Mouse (Mus musculus): ENCODE measurements around the gene Ttc28. TPM values are rescaled to one million over a fixed set of nuclear protein-coding genes. Genes with fewer than 3 reads are reported as not detected.
A peak's percentile ranks its signal among the peaks of the same experiment; 100 is the strongest.

Gene Ttc28
- total and polyA plus RNA-seq, 3 experiments = 17.0 to 21.1 (median 17.2) TPM

DNA sequence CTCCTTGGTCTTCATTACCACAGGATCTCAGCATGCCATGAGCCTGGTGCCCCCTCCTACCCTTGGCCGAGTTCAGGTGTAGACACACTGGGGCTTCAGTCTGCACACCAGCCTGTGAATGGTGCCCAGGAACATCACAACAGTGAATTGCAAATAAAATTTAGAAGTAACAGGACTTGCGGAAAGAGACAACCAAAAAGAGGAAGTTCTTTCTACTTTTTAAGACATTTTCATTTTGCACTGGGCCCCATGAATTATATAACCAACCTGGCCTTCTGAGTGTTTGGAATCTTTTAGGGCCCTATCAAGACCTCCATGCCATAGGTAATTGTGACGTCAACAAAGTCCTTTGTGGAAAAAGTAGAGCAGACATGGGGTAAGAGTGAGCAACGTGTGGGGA, 170.0 kb downstream of the Ttc28 start:
- no peak for DNase-seq

DNA sequence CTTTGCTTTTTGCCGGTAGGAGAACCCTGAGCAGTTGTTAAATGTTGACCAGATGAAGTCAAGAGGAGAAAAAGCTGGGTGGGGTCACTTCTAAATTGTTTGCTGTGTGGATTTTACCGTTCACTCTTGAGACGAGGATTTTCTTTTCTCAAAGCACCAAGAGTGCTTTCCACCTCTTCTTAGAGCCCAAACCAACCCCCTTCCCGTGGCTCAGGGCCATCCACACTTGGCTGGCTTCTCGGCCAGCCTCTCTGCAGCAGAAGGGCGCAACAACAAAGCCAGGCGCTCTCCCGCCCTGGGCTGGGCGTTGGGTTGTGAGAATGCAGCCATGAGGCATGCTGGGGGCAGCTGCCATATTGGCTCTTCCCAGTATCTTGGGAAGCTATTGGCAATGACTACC, 170.5 kb downstream of the Ttc28 start:
- DNase-seq = no peak

DNA sequence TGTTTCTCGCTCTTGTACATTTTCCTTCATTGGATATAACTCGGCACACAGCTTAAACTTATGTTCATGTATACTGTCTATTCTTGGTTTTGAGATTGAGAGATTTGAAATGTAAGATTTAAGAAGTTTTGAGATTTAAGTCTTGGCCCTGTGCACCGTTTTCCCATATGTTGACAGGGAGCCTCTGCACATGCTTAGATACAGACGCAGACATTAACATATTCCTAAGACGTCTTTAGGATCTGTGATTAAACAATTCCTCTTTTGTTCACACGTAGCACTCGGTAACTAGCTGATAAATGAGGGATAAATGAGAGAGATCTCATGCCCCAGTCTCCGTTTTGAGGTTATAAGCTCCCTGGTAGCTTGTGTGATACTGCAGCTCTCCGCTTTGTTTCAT, 174.8 kb downstream of the Ttc28 start:
- DNase-seq = no peak

DNA sequence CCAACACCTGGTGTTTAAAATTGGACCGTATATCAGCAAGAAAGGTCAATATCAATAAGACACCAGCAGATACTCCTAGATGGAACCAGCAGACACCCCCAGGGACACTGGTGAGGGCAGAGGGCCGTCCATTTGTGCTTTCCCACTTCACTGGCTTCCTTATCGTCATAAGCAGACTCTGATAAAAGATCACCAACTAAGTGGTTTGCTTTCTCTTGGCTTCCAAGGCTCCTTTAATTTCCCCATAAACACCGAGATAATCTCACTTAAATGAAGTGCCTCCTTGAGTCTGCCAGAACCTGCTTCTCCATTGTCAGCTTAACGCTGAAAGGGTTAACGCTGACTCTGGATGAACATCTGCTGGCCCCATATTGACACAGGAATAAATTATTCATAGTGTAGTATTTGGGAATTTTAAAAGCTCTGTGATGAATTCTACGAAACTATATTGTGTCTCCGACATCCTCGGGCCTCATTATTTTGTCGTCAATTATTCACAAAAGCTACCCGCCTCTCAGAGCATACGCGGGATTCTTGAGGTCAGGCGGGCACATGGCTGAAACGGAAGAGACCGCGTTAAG, 175.3 kb downstream of the Ttc28 start:
- no peak for DNase-seq

DNA sequence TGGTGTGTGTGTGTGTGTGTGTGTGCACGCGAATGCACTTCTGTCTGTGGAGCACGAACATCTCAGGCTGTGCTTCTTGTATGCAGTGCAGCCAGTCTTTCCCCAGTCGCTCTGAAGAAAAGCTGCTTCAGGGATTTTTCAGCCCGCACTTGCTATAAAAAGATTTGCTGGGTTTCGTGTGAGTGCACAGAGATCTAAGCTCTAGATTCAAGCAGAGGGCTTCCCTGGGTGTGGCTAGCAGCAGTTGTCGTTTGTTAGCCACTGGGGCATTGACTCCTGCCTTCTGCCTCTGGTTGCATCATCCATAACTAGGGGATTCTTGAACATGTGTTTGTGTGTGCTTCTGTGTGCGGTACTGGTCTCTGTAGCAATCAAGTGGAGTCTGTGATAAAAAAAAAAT, 175.9 kb downstream of the Ttc28 start:
- no peak for DNase-seq

DNA sequence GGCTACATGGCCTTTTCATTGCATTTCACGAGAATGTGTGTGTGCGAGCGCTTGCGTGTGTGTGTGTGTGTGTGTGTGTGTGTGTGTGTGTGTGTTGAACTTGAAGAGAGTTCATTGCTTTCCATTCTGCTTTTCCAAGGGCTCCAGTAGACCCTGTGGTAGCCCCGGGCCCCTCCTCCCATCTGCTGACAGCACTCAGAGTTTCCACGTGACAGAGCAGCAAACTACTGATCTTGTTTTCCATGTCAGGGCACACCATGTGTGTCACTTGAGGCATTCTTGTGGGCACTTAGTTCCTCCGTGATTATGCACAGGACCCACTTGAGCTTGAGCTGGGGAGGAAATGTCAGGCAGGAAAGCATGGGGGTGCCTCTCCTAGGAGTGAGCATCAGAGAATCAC, 177.5 kb downstream of the Ttc28 start:
- no peak for DNase-seq

DNA sequence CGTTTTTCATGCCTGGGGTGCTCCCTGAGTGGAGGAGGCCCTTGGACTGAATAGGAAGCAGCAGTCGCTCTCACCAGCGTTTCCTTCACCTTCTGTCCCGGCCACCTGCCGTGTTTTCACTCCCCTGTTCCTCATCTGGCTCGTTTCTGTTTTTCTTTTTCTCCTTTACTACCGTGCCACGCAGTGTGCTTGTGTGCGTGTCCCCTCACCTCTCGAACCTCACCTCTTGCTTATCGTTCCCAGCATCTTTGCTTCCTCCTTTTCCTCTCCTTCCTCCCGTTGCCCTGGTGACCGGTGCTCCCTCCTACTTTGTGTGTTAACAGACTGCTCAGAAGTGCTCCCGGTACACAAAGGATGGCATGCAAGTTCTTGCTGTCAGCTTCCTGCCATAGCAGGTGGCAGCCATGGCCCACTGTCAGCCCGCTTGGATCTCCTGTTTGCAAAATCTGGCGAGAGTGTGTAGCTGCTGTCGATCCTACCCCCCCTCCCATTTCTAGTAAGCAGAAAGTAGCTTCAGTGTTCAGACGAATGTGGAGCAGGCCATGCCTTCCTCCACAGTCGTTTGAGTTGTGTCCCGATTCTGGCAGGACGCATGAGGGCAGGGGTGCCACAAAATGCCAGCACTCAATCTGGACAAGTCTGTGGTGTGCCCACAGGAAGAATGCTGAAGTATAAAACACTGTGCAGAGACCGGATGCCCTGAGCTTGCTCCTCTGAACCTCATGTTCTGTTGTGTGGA, 179.0 kb downstream of the Ttc28 start:
- DNase-seq = no peak

DNA sequence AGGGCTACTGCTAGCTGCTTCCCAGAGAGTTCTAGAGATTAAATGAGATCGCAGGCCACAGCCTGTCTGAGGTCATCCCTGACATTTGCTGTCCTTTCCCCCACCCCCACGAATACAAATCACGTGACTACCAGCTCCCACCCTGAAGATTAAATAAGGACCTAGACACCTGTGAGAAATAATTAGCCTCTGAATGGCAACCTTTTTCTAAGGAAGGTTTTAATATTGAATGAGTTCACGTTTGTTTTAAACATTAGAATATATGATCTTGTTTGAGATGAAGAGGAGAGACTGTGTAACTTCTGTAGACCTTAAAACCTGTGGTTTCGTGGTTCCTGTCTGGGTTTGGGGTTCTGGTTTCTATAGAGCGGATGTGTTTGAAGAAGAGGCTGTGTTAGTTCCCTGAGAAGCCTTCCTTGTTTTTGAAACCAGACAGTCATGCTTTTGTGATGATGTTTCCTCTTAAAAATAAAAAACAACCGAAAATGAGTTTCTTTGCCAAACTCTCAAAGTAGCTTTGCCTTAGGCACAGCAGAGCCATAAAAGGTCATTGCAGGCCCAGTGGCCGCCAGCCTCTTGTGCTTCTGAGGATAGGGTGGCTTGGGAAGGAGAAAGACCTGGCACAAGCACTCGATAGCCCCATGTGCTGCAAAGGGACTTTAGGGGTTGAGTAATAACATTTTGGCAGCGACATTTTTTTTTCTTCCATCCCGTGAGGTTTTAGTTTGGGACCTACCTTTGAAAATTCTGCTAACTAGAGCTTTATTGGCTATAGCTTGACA, 179.7 kb downstream of the Ttc28 start:
- DNase-seq = peak; percentile 29

DNA sequence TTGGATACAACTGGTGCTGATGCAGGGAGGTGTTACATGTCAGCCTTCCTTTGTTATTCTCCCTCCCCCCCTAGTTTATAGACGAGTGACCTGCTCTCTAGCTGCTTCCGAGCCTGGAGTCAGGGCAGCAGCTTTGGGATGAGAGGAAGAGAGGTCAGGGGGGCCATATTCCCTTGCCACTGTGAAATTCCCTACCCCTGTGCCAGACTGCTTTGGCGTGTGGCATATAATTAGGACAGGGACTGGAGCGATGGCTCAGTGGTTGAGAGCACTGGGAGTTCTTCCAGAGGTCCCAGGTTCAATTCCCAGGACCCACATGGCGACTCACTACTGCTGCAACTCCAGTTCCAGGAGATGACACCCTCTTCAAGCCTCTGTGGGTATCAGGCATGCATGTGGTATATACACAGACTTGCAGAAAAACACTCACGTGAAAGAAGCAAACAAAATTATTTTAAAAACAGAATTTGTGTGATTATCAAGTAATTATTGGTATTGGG, 180.7 kb downstream of the Ttc28 start:
- no peak for DNase-seq

DNA sequence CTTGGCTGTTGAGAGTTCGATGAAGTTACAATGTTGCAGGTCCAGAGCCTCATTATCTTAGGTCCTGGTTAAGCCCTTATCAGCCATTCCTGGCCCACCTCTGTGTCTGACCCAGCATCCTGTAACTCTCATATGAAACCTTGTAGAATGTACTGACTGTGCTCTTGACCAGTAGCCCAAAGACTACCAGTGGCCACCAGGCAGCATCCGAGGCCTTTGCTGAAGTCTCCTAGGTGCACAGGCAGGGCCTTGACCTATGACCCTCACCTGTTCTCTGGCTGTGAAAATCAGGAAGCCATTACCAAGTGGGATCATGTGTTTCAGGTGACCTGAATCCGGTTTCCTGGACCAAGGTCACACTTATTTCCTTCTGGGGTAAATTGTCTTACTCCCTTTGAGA, 183.6 kb downstream of the Ttc28 start:
- DNase-seq = no peak

DNA sequence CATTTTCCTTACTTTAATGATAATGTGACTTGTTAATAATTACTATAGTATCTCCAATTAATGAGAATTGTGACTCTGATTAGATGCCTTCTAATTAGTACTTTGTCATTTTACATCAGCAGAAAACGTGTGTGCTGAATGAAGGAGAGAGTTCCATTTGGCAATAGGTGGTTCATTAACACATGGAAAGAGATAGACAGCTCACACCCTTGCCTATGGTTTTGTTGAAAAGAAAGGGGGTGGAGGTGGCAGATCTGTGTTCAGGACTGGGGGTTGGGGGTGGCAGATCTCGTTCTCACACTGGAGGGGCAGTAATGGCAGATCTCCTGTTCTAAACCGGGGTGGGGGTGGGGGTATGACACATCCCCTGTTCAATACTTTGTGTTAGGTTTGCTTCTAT, 184.4 kb downstream of the Ttc28 start:
- no peak for DNase-seq

DNA sequence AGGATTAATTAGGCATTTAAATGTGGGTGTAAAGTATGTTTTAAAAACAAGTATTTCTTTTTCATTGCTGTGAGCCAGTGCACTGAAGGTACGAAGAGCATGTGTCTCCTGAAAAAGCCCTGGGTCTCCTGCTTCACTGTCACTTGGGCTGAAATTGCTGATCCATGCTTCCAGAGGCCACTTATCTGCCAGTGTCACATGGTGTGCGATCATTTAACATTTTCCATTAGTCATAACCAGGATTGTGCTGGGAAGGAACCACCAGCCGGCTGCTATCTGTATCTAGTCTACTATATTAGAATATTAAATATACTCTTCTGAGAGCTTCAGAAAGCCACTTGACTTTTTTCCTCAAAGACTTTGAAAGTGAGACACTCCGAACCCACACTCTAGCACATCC, 186.2 kb downstream of the Ttc28 start:
- peak; percentile 40 for DNase-seq

DNA sequence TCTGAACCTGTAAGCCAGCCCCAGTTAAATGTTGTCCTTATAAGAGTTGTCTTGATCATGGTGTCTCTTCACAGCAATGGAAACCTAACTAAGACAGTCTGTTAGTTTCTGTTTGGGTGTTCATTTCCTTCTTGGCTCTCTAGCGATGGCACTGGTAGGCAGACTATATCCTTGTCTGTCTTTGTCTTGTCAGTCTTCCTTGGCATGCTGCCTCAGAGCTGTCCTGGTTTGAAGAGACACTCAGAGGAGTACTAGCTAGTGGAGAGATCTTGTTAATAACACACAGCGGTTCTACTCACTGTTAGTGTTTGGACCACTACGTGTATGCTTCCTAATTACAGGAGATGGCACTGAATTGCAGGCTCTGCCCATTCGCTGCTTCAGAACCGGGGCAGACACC, 189.9 kb downstream of the Ttc28 start:
- no peak for DNase-seq

DNA sequence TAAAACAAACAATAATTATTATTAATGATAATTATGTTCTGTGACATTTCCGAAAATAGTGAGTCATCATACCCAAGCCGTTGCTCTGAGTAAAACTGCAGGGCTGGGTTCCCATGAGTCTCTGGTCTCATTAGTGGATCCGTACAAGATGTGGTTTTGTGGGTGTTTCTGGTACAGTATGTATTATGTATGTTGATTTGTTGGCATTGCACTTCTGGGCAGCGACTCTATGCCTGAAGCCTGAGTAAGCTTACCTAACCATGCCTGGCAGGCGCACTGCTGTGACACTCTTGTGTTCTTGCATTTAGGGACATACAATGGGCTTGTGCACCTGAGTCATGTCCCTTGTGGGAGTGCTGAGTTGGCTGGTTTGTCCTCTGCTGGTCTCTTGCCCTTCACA, 190.3 kb downstream of the Ttc28 start:
- no peak for DNase-seq

DNA sequence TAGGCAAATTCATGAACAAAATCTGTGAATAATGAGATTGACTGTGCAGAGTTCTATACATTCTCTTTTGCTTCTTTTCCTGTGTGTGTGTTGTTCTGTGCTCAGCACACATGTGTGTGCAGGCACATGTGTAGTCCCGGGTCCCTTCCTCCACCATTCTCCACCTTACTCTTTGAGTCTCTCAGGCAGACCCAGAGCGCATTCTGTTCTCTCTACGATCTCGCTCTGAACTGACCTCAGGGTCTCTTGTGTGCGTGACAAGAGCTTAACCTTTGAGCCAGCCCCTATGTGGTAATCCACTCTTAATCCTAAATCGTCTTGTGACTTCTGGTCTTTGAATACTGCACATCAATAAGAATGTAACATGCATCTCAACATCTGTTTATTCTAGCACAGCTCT, 190.8 kb downstream of the Ttc28 start:
- no peak for DNase-seq

DNA sequence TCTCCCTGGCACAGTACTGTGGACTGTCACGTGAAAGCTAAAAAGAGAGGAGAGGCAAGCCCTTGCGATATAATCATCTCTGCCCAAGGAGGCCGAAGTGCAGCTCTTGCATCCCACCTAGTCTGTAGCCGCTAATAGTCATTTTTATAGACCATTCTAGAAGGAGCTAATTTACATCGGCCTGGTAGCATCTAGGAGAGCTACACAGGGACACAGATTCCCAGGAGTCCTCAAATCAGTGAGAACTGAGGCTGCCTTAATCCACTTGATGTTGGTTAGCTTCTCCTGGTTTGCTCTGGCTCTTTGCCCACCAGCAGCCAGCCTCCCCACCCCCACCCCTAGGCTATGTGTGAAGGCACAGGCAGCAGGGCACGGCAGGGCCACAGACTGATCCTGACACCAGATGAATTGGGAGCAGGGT, 193.7 kb downstream of the Ttc28 start:
- DNase-seq = no peak

DNA sequence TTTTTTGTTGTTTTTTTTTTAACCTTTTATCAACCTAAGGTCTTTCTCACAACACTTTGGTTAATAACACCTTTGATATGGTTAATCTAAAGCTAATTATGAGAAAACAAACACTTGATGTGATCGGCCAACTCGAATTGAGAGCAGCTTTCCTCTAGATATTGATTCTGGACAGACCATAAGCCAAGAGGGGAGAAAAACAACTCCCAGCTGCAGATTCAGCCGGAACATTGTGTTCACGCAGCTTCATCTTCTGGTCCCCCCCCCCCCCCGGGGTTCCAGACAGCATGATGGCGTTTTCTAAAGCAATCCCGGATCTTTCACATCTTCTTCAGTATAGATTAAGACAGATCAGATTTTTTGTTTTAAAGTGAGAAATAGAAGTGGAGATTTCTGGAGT, 194.4 kb downstream of the Ttc28 start:
- no peak for DNase-seq

DNA sequence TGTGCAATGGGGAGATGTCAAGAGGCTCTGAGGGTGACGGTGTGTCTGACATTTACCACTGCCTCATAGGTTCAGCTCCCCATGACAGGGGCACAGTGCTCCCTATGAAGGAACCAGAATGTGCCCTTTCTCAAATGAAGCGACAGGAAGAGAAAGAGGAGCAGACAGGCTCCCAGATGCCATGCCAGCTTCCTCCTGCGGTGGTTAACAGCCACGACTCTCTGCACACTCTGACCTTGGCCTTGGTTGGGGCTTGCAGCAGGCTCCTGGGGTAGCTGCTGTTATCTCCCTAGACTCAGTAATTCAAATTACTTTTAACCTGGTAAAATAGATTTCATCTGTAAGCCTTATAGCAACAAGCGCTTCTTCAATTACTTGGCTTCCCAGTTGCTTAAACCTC, 196.2 kb downstream of the Ttc28 start:
- DNase-seq = peak; percentile 70

DNA sequence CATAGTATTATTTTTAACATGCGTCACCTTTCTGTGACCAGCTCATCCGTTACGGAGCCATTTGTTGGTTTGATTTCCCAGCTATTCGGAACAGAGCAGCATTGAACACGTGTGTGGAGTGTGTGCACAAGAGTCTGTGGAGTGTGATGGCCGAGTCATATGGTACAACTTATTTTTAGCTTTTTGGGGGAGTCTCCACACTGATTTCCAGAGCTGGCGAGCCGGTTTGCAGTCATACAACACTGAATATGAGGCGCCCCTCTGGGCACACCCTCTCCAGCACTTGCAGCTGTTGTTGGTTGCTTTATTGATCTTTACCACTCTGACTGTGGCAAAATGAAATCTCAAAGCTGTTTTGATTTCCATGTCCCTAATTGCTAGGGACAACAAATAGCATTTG, 197.7 kb downstream of the Ttc28 start:
- no peak for DNase-seq

DNA sequence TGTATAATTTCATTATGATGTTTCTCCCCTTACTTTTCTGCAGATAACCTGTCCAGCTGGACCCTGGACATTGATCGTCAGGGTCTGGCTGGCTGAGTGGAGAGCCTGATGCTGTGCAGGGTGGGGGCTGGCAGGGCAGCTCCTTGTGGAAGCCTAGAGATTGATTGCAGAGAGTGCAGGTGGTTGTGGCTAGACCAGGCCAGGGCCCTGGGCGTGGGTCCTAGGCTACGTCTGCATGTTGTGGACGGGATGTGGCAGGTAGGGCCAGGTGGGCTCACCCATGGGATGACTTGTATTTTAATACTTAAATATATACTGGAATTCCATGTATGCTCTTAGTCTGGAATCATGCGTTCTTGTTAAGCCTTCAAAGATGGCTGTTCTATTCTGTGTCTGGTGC, 201.0 kb downstream of the Ttc28 start:
- DNase-seq = no peak

DNA sequence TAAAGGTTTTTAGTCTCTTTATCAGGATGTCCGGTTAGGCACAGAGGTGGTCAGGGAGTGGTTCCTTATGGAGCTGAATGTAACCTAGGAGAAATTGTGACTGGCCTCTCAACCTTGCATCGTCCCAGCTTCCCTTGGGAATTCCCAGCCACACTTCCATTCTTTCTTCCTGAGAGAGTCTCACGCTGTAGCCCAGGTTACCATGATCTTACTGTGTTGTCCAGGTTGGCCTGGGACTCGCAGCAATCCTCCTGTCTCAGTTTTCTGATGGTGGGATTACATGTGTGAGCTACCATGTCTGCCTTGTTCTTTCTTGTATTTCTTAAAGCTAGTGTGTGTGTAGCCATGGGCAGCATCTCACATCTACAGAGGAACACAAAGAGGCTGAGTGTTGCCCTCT, 206.2 kb downstream of the Ttc28 start:
- DNase-seq = no peak

DNA sequence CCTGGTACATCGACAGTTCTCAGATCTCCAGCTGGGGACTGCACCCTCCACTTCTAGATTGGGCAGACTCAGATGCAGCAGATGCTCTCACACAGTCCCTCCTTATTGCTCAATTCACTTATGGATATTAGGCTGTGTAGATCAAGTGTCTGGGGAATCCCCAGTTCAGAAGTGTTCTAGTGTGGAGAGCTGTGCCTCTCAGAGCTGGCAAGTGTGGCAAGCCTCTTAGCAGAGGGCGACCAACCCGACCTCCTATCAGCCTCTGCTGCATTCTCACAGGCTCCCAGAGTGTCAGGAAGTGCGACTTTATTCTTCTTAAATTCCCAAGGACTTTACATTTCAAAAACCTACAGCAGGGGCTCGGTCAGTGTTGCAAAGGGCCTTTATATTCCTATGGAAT, 217.1 kb downstream of the Ttc28 start:
- DNase-seq = no peak
